Mouse (Mus musculus) limb, embryonic 14.5 days (tissue): ENCODE measurements around the gene Olfr1411. TPM values are rescaled to one million over a fixed set of nuclear protein-coding genes. Genes with fewer than 3 reads are reported as not detected.

Source experiments
- ATAC-seq: fragments of 200-750 bp; cut with Nextera tagmentation; 2 replicates; pipeline ENCODE4 v1.8.0; 2017; ENCODE audit warnings: low read depth, moderate number of reproducible peaks, moderate TSS enrichment; ENCODE audit not compliant: low FRiP score
- DNase-seq: peaks from one replicate; pipeline ENCODE4 v3.0.0-alpha.2; 2015; ENCODE audit warnings: low spot score
- H3K27ac ChIP-seq: fragments of 300-500 bp; sonication (generic); replicated peaks from 2 replicates; pipeline ENCODE4 v1.5.1; 2014; ENCODE audit warnings: low read depth, mild to moderate bottlenecking, low read length, moderate library complexity, mixed read lengths
- H3K27me3 ChIP-seq: fragments of 300-500 bp; sonication (generic); 2 replicates; pipeline ENCODE4 v1.6.1; 2014; ENCODE audit warnings: low read length, mixed read lengths; ENCODE audit not compliant: control insufficient read depth, insufficient read depth
- H3K36me3 ChIP-seq: fragments of 300-500 bp; sonication (generic); 2 replicates; pipeline ENCODE4 v1.6.1; 2014; ENCODE audit warnings: mild to moderate bottlenecking, low read length, moderate library complexity, mixed read lengths; ENCODE audit not compliant: control insufficient read depth, insufficient read depth
- H3K4me1 ChIP-seq: fragments of 300-500 bp; sonication (generic); 2 replicates; pipeline ENCODE4 v1.6.1; 2014; ENCODE audit warnings: antibody characterized with exemption, low read length, mixed read lengths; ENCODE audit not compliant: control insufficient read depth, insufficient read depth
- H3K4me2 ChIP-seq: fragments of 300-500 bp; sonication (generic); replicated peaks from 2 replicates; pipeline ENCODE4 v1.6.1; 2014; ENCODE audit warnings: low read depth, mild to moderate bottlenecking, low read length, moderate library complexity; ENCODE audit not compliant: severe bottlenecking
- H3K4me3 ChIP-seq: fragments of 300-500 bp; sonication (generic); replicated peaks from 2 replicates; pipeline ENCODE4 v1.5.1; 2014; ENCODE audit warnings: low read length
- H3K9ac ChIP-seq: fragments of 300-500 bp; sonication (generic); 2 replicates; pipeline ENCODE4 v1.6.1; 2014; ENCODE audit warnings: mild to moderate bottlenecking, low read depth, low read length, moderate library complexity; ENCODE audit not compliant: severe bottlenecking
- H3K9me3 ChIP-seq: fragments of 300-500 bp; sonication (generic); 2 replicates; pipeline ENCODE4 v1.6.1; 2016; ENCODE audit warnings: low read length; ENCODE audit not compliant: control insufficient read depth
- POLR2A ChIP-seq: fragments of 200-500 bp; IDR thresholded peaks from 2 replicates; pipeline ENCODE4 v1.8.0; 2012; ENCODE audit warnings: inconsistent platforms, mild to moderate bottlenecking, moderate library complexity, borderline replicate concordance; ENCODE audit not compliant: insufficient read depth, insufficient read length; ENCODE audit errors: extremely low read depth
- WGBS: fragments of 180-500 bp; shearing (Covaris S2); extraction: QIAGEN DNeasy Blood & Tissue Kit; methylation state at CpG from one replicate; pipeline ENCODE4 v1.1.7; 2014; 5-methylcytosine and 5-hydroxymethylcytosine counted together
- polyA plus RNA-seq, 2 experiments: library from polyadenylated mRNA; depleted of rRNA in 1 of 2; stranded (reverse) in 1 of 2; unstranded in 1 of 2; fragments of >200 nt; fragmentation: Nextera tagmentation in 1 of 2; extraction: Ambion mirVana in 1 of 2; gene quantifications; 2 replicates each; pipeline versions ENCODE4 v1.2.1 to v1.2.3; 2012 to 2014

Gene Olfr1411
- polyA plus RNA-seq, 2 experiments, result not detected

DNA sequence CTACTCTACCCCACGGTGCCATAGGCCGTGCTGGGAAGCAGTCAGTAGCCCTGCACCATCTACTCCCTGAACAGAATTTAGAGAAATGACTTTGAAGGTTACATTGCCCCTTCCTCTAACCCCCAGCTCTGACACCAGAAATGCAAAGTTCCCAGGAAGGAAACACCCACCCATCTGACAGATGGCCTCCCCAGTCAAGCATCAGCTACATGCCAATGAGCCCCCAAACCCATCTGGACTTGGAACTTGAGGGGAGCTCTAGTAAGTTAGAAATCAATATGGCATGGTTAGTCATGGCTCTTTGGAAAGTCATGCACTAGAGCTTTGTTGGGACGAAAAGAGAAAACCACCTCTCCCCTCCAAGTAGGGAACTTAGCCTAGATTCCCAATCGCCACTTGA lies 44.5 kb downstream of the Olfr1411 start:
- 96% methylated on average over 4 of the region's 4 CpGs for WGBS
- DNase-seq, result no peak

DNA sequence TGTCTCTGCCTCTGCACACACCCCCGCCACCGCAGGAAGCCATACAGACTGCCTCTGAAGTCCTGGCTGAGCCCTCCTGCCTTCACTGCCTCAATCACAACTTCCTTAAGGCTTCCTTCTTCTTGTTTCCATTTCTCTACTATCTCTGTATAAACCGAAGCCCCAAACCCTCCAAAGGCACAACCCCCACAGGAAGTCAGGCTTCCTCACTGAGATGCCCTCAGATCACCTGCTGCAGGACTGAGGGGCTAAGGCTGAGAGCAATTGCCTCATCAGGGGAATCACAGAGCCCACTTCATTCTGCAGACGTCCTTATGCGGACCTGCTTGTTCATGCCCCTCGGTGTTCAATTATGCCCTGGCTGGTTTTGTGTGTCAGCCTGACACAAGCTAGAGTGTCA lies 46.2 kb downstream of the Olfr1411 start:
- Histone ChIP-seq H3K27me3 (no peaks in the 10 kb centered on the region), H3K4me1 (peaks cover 6% of the 10 kb centered on the region), H3K27ac (no peak overlapping the region), H3K9me3 (no peaks in the 10 kb centered on the region), H3K4me2 (peak overlapping the region; percentile 78), H3K9ac (no peak overlapping the region), H3K36me3 (peaks cover 36% of the 10 kb centered on the region), H3K4me3 (no peak overlapping the region)
- DNase-seq (no peak), ATAC-seq (no peak)
- TF ChIP-seq POLR2A, result no peak
- WGBS, result 87% methylated on average over 6 of the region's 6 CpGs

More for the DNA sequence above, 44.5 kb downstream of the Olfr1411 start:
- H3K27ac ChIP-seq, result no peak overlapping the region
- H3K4me3 ChIP-seq, result no peak overlapping the region
- no peaks in the 10 kb centered on the region for H3K9me3 ChIP-seq
- H3K9ac ChIP-seq, result no peak overlapping the region
- peaks cover 6% of the 10 kb centered on the region for H3K4me1 ChIP-seq
- ATAC-seq, result no peak
- no peak overlapping the region for H3K4me2 ChIP-seq
- no peak for TF ChIP-seq POLR2A
- no peaks in the 10 kb centered on the region for H3K27me3 ChIP-seq
- peaks cover 36% of the 10 kb centered on the region for H3K36me3 ChIP-seq

DNA sequence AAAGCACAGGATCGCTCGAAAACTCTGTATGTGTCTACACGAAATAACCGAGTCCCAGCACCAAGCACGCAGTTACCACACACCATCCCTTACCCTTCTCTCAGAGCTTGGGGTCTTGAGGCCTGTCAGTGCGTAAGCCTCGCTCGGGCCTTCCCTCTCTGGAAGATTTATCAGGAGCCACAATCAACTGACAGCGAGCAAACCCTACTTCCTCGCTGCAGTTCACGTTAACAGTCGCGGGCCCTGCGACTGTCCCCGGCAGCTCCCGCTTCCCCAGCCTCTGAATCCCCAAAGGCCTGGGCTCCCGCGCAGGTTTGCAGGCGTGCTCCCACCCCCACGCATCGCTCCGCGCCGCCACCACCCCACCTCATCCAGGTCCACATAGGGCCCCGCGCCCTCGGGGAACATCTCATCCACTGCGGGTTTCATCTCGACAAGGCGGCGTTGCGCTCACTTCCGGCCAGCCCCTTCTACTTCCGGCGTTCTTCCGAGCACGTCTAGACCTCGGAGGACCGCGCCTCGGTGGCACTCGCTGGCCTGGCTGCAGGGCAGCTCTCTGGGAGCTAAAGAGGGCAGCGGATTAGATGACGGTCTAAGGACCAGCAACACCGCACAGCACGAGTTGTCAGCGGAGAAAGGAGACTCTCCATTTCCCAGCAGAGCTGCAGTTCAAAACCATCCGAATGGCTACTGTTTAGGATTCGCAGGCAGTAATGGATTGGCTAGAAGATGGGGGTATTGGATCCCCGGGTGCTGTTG lies 47.5 kb downstream of the Olfr1411 start, which contains the start of gene Cops9:
Gene Cops9, minus strand, starts transcription at position 472 of the 759 bp plus-strand sequence.
- peaks cover 26% of the 10 kb centered on the region for H3K36me3 ChIP-seq
- ATAC-seq (peak; percentile 92), DNase-seq (peak; percentile 88)
- H3K9me3 ChIP-seq, result no peaks in the 10 kb centered on the region
- peaks cover 6% of the 10 kb centered on the region for H3K4me1 ChIP-seq
- H3K9ac ChIP-seq, result peak within 1 kb of the TSS; percentile 73
- H3K4me3 ChIP-seq, result peak within 1 kb of the TSS; percentile 64
- no peaks in the 10 kb centered on the region for H3K27me3 ChIP-seq
- peak; percentile 81; the same call in 1 of the 2 replicates for TF ChIP-seq POLR2A
- WGBS, result 3% methylated on average over 50 of the region's 50 CpGs
- H3K27ac ChIP-seq, result peak within 1 kb of the TSS; percentile 34
- peak within 1 kb of the TSS; percentile 78 for H3K4me2 ChIP-seq

DNA sequence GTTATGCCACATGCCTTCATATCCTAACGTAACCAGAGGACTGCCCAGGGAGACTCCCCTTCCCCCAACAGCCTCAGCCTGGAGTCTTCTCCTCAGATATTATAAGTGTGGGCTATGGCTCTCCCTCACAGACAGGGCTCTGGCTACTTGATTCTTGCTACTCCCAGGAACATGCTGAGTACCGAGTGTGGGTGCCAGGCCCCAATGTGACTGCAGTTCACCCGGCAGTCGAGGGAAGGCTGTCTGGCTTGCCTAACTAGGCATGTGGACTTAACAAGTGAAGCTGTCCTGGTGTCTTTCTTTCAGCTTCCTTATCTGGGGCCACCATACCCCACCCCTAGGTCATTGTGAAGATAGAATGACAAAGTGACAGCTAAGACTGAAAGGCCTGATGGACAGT lies 49.5 kb downstream of the Olfr1411 start:
- no peak overlapping the region for H3K9ac ChIP-seq
- peaks cover 6% of the 10 kb centered on the region for H3K4me1 ChIP-seq
- H3K27ac ChIP-seq, result no peak overlapping the region
- H3K27me3 ChIP-seq, result no peaks in the 10 kb centered on the region
- DNase-seq (no peak), ATAC-seq (no peak)
- no peak overlapping the region for H3K4me3 ChIP-seq
- no peaks in the 10 kb centered on the region for H3K9me3 ChIP-seq
- H3K36me3 ChIP-seq, result peaks cover 6% of the 10 kb centered on the region
- no peak overlapping the region for H3K4me2 ChIP-seq
- no peak for TF ChIP-seq POLR2A
- 78% methylated on average over 4 of the region's 4 CpGs for WGBS

- WGBS, result 89% methylated on average over 5 of the region's 5 CpGs
- no peak overlapping the region for H3K27ac ChIP-seq
- ATAC-seq (no peak), DNase-seq (no peak)
- TF ChIP-seq POLR2A, result no peak
- no peaks in the 10 kb centered on the region for H3K36me3 ChIP-seq
- no peak overlapping the region for H3K4me3 ChIP-seq
- peaks cover 6% of the 10 kb centered on the region for H3K4me1 ChIP-seq
- no peaks in the 10 kb centered on the region for H3K9me3 ChIP-seq
- H3K27me3 ChIP-seq, result no peaks in the 10 kb centered on the region
- H3K4me2 ChIP-seq, result no peak overlapping the region
- no peak overlapping the region for H3K9ac ChIP-seq
Measured at GRCm38 (mm10) chr1:92644916-92645315, 50.7 kb downstream of the Olfr1411 start.
